Mouse (Mus musculus) granulocyte monocyte progenitor cell, adult 5-6 weeks (primary cell): ENCODE results near the gene Gpr25. TPM values are rescaled to one million over a fixed set of nuclear protein-coding genes. Genes with fewer than 3 reads are reported as not detected.

Experiments used
- ATAC-seq: replicated peaks from 2 replicates; pipeline ENCODE4 v1.8.0; 2016; ENCODE audit warnings: mild to moderate bottlenecking, moderate TSS enrichment, inconsistent platforms; ENCODE audit not compliant: poor library complexity, severe bottlenecking
- total RNA-seq, 2 experiments: library from RNA; stranded (forward) in 1 of 2; stranded (reverse) in 1 of 2; fragments of 200-712, 200-1000 nt in 1 of 2; fragments of >200 nt in 1 of 2; fragmentation: Nextera tagmentation in 1 of 2; gene quantifications; 2 replicates each; pipeline ENCODE4 v1.2.3; 2014 to 2017

Gpr25 gene
- total RNA-seq (2014; fragmentation: Nextera tagmentation) = not detected in 2 replicates
- not detected in 2 replicates for total RNA-seq (2017)

DNA sequence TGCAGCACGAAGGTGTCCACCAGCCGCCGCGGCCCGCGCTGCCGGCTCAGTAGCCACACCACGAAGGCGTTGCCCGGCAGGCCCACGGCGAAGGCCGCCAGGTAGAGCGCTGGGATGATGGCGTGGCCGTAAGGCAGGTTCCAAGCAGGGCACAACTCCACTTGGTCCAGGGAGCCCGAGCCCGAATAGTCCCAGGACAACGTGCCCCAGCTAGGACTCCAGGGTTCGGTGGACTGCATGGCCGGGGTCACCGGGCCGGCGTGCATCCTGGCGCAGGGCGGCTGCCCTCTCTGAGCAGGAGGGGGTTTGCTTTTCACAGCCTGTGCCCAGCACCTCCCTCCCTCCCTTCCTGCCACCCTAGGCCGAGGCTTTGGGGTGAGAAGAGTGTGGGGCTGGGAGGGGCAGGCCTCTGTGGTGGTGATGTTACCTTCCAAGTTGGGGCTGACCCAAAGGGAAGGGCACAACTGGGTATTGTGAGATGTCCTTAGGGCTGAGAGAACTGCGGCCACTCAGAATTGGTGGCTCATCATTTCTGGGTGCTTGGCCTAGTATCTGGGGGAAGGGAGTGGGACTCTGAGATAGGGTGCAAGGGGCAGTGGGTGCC lies at the start of gene Gpr25:
Gpr25 (minus strand) TSS at position 239 of the 604 bp plus-strand sequence.
- no peak for ATAC-seq

DNA sequence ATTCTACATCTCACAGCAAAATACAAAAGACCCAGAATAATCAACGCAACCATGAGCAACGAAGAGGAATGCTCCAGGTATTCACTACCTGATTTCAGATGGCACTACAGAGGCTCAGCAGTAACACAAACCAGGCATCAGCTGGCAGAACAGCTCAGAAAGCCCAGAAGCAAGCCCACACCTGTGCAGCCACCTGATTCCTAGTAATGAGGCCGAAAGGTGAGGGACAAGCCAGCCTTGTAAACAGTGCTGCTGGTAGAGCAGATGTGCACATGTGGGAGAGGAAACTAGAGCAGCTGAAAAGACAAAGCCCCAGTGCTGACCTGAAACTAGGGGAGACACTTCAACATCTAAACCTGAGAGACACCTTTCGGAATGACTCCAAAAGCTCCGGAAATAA lies 48.5 kb upstream of the Gpr25 start:
- no peak for ATAC-seq

DNA sequence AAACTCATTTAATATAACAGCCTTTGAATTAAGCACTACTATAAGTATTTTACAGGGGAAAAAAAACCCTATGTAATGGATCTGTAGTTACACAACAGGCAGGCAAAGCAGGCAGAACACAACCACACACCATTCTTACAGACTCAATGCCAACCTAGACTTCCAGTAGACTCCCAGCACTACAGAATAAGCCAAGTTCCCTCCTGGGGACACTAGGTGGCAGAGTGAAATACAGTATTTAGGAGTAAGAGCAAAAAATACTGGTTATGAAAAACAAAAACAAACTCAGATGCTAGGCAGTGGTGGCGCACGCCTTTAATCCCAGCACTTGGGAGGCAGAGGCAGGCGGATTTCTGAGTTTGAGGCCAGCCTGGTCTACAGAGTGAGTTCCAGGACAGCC lies 45.8 kb upstream of the Gpr25 start:
- no peak for ATAC-seq

DNA sequence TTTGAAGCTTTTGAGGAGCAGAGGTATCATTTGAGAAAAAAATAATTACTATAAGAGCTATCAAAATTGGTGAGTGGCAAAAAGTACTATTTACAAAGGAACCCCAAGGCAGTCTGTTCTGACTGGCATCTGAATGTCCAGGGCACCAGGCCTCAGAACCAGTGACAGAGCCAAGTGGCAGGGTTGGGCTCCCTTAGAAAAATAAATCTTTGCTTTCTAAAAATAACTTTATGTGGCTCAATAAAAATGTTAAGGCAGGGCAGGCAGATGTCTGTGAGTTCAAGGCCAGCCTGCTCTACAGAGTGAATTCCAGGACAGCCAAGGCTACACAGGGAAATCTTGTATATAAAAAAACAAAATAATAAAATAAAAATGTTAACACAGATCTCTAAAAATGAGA lies 33.3 kb upstream of the Gpr25 start:
- no peak for ATAC-seq

DNA sequence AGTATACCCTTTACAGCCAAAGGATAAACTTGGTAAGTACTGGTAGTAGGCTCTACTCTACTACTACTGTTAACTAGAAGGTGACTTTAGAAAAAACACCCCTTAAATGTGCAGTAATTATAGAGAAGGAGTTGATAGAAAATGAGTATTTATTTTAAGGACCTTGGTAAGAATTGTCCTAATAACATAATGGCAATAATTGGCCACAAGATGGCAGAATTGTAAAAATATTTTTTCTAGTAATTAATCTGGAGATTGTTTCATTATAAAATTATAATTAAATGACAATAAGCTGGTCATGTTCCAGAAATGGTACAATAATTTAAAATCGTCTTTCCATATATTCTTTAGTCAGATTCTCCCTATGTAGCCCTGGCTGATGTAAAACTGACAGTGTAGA lies 29.1 kb upstream of the Gpr25 start:
- ATAC-seq = no peak

DNA sequence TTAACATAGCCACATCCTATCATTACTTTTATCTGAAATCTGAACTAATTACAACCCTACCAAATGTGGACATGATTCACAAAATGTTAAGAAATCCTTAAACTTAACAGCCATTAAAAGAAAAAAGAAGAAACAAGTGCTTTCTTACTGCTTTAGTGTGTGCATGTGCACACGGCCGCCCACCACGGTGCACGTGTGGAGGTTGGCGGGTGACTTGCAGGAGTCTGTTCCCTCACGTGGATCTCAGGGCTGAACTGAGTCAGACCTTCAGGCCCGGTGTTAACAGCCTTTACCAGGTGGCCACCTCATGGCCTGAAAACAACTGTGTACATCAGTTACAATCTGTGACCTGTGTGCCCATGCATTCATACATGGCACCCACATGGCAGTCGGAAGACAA lies 16.7 kb upstream of the Gpr25 start:
- no peak for ATAC-seq

DNA sequence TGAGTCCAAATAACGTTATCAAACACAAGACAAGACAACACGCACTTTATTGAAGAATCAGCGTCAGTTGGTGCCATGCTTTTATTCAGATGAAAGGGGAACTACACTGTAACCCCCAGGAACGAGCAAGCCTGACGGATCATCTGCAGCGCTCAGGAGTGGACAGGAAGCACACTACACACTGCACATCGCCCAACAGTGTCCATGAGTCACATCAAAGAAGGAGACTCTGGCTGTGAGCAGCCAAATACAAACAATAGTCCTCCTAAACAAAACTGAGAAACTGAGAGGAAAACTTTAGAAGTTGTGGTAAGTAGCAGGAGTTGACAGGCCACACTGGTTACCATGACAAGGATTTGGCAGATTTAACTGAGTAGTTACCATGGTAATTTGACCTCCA lies 7.6 kb upstream of the Gpr25 start:
- no peak for ATAC-seq

DNA sequence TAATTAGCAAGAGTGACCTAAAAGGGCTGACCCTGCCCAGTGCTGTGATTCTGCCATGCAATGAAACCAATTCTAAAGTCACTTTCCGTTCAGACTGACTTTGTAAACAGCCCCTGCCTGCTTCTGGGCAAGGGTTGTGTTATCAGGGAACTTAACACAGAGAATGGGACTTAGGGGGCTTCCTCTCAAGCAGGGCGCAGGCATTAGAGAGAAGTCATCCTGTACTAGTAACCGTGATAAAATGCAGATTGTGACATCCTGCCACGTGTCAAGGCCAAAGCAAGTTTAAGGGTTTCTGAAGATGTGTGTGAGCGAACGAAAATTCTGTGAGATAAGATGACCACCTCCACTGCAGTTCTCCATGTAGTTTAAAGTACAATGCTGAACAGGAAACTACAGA lies 5.5 kb upstream of the Gpr25 start:
- ATAC-seq = no peak

DNA sequence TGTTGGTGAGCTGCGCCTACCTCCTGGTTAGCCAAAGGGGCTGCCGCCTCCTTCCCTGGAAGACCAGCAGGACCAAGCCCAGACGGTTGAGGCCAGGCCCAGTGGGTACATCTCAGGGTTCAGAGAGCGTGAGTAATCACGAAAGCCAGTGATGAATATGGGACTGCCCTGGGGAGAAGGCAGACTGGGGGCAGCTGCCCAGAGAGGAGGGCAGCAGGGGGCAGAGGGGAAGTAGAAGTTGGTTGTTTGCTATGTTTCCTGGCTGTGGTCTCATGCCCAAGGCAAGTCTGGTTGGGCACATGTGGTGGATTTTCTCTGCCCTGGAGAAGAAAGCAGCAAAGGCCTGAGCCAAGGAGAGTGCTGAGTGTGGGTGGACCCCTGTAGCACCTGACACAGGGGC lies 2.7 kb upstream of the Gpr25 start:
- ATAC-seq = peak; percentile 41

DNA sequence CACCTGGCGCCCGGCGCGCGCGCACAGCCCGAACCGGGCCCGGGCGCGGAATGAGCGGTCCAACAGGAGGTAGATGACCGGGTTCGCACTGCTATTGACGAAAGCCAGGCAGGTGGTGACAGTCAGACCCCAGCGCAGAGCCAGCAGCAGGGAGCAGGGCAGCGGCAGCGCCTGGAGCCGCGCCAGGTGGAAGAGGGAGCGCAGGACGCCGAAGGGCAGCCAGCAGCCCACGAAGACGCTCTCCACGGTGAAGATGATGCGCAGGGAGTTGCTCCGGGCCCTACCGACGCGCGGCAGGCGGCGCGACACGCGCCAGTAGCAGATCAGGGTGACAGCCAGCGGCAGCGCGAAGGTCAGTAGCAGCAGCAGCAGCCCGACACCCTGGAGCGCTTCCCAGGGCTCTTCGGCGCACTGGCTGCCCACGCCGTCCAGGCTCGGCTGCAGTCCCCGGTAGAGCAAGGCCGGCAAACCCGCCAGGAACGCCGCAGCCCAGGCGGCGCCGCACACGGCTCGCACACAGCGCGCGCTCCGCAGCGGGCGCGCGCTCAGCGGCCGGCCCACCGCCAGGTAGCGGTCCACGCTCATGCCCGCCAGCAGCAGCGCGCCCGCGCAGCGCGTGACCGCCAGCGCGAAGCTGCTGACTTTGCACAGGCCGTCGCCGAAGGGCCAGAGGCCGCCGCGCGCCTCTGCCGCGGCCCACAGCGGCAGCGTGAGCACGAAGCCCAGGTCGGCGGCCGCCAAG lies 609 bp downstream of the Gpr25 start:
- ATAC-seq = peak; percentile 13; the same call in 1 of the 2 replicates

DNA sequence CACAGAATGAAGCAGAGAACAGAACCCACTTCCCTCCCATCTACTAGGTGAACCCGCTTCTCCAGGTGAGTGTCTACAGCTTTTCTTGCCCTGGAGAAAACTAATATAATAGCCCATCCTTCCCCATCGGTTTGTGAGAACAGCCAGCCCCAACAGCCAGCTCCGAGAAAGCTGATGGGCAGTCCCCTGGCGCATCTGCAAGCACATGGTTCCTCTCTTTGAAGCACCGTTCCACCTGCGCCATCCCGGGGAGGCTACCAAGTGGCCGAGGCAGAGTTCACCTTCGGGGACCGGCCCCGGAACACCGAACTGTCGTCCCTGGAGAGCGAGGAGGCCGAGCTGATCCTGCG lies 1.2 kb downstream of the Gpr25 start:
- ATAC-seq = no peak

DNA sequence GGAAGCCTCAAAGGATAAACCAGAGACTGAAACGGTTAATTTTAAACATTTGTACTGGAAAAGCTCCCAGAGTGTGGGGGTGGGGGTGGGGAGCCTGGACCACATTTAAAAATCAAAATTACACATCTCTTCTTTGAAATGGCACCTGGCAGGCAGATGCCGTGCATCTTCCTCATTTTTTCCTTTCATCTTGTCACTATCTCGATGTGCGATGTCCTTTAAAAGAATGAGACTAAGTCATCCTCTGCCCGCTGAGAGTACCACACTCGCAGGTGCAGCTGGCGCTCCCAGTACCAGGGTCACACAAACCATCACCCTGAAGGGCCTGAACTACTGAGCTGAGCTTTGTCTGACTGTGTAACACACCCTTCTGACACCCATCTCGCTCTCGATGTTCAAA lies 2.2 kb downstream of the Gpr25 start:
- no peak for ATAC-seq

DNA sequence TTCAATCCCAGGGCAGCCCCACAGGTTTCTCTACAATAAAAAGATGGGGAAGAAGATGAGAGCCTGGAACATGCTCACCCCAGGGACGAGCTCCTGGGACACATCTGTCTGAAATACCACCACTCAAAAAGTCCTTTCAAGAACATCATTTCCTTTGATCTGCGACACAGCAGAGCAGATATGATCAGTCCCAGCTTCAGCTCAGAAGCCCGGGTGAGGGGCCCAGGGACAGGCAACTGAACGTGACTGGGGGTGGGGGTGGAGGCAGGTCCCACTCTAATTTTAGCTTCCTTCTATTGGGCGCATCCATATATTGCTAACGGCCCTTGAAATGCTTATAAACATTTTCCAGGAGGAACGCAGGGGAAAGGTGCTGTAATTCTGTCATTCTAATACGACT lies 5.0 kb downstream of the Gpr25 start:
- no peak for ATAC-seq

DNA sequence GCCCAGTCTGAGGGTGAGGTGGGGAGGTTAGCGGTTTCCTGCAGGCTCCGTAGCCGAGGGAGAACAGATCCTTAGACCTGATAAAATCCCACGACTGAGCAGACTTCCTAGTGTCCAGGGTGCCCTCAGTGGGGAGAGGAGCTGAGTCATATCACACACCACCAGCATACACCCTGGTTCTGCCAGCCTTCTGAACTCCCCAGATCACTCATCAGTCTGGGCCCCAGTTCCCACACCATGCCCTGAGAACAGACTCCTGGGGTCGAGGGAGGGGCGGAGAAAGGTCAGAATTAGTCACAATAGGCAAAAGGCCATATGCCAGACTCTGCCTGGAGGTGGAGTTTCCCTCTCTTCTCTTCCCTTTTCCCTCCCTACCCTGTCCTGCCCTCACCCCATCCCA lies 5.5 kb downstream of the Gpr25 start:
- peak; percentile 49 for ATAC-seq

DNA sequence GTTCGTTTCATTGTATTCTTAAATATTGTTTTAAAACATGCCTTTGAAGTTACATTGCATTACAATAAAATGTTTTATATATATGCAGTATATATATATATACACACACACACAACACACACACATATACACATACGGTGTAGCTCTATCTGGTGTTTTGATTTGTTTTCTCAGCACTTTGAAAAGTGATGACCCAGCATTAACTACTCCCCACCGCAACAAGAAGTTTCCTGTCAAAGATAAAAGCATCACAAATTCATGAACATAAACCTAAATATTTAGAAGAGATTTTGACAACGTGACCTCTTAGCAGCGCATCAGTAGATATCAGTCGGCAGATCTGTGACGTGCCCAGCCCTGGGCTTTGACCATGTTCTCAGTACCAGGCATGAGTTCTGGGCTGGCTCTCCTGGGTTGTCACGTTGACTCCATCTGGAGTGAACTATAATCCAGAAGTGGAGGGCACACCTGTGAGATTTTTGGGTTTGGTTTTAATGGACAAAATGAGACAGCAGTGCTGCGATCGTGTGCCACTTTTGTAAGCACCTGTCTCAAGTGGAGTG lies 6.1 kb downstream of the Gpr25 start:
- ATAC-seq = no peak

DNA sequence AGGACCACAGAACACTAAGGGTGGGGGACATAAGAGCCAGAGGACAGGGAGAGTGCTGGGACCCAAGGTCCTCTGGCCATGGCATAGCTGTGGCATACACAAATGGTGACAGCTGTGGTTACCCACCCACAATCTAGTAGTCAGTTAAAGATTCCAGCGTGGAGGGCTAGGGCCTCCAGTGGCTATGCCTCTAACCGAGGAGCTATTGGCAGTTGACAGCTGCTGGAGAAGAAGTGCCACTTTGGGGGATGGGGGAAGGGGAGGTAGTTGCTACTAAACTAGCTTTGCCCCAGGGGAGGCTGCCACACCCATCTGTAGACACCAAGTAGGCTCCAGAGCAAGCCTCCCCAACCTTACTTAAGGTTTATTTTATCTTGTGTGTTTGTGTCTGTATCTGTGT lies 7.2 kb downstream of the Gpr25 start:
- no peak for ATAC-seq

DNA sequence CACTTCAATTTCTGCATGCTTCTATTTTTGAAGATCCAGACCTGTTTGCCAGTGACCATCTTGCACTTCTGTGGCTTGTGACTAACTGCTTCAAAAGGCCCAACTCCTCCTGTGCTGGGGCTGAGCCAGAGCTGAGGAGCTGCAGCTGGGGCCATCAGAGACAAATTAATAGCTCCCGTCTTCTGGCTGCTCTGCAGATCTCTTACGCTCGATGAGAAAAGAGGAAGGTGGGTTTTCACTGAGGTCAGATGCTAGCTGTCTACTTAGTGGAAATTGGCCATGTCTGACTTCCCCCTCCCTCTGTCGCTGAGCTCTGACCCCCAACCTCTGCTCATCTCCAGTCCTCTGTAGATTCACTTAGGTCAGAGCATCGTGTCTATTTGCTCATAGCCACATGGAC lies 11.0 kb downstream of the Gpr25 start:
- peak; percentile 83 for ATAC-seq

DNA sequence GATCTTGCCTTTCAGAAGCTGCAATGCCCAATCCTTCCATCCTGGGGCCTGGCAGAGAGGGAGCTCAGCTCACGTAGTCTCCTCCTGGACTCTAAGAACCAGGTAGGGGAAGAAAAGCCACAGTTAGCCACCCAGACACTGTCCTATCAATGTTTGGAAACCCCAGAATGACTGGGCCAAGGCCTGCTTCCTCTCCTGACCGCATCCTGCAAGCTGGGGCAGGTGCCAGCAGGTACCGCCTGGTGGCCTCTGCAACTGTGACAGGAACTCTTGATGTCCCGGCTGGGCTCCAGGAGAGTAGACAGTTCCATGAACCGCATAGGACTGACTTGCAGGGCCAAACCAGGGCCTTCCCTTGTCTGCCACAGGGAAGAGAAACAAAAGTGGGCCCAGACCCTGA lies 13.3 kb downstream of the Gpr25 start:
- peak; percentile 30; the same call in 1 of the 2 replicates for ATAC-seq

DNA sequence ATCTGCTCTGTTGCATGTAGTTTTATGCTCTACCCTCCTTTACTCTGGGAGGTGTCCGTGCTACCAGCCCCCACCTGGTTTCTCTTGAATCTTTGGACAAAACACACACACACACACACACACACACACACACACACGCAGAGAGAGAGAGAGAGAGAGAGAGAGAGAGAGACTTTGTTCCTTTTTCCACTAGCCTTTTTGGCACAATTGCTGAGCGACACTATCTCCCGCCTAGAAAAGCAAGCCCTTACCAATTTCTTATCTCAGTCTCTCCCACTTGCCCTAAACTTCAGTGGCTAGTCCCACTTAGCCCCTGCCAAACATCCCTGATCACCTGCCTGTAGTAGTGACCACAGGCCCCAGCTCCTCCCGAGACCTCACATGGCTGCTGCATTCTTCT lies 16.2 kb downstream of the Gpr25 start:
- ATAC-seq = no peak

DNA sequence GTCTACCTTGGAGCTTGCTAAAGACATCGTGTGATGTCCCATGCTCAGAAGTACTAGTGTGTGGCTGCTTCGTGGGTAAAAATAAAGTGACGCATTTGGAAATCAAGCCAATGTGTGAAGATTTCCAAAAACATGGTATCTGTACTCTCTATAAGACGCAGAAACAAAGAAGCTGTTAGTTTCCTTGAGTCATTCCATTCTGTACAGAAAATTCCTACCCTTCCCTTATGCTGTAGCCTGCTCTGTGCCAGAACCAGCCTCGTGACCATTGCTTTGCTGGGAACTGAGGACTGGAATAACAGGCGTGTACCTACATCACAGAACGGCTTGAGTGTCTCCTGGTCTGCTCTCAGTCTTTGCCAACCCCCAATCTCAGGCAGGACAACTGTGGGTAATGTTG lies 18.9 kb downstream of the Gpr25 start:
- ATAC-seq = no peak

DNA sequence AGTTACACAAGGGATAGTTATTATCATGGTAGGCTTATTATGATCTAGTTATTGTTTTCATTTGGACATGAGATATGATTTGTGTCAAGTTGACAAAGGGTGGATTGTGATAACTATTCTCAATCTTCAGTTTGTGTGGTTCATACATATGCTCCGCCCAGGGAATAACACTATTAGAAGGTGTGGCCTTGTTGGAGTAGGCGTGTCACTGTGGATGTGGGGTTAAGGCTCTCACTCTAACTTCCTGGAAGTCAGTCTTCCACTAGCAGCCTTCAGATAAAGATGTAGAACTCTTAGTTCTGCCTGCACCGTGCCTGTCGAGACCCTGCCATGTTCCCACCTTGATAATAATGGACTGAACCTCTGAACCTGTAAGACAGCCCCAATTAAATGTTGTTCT lies 22.2 kb downstream of the Gpr25 start:
- no peak for ATAC-seq

DNA sequence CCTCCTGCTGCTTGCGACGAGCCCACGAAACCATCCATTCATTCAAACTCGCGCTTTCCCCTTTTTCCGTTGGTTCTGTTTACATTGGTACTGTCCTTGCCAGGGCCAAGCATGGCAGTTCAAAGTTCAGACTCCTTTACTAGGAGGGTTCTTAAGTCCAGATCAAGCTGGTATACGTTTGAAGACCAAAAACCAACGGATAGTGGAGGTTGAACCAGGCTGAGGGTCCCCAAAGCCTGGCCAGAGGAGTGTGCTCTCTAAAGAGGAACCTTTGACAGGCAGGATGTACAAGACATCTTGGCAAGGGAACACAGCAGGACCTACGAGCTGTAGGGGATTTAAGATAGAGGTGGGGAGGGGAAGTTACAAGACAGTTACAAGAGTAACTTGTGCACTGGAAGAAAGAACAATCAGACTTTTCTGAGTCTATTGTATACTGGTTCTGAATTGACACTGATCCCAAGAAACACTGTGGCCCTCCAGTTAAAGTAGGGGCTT lies 26.0 kb downstream of the Gpr25 start:
- ATAC-seq = peak; percentile 65
